Comparison of ENCODE assay signal across 9 mouse cellular contexts in the genomic region with DNA sequence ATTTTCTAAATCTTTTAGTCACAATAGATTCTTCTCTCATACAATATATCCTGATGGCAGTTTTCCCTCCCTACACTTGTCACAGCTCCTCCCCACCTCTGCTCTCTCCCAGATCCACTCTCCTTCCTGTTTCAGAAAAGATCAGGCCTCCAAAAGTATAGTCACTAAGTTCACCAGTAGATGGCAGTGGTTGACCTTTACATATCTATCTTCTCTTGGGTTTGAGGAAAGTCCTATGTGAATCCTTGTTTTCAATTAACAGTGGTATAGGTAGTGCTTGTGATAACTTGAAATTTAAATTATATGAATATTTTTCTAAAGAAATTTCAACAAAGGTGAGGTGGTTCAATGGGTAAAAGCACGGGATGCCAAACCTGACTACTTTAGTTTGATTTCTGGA. TPM values are rescaled to one million over a fixed set of nuclear protein-coding genes. Genes with fewer than 3 reads are reported as not detected.
A peak's percentile ranks its signal among the peaks of the same experiment; 100 is the strongest.
DNase-seq lines count a peak whose midpoint lies in the region; ATAC-seq and TF ChIP-seq lines count a peak whose summit lies in the region.
"Had no signal": no experiment of that assay in that cellular context is flagged by ENCODE, and none has a peak within 500 bp of the region (broad histone marks: within the 10 kb centered on the region; RNA-seq: fewer than 3 reads in every experiment).

No protein-coding gene starts in this region.

- whole genome bisulfite sequencing in intestine, postnatal 0 days: 76% methylated on average over 1 of the region's 1 CpGs

- peak; percentile 27; the same call in 1 of the 2 replicates for TF ChIP-seq CTCF in brain, embryonic 14.5 days (IDR thresholded peaks at IDR 0.05; ENCODE audit: borderline replicate concordance, extremely low read depth, insufficient read depth, insufficient read length)
- TF ChIP-seq CTCF in intestine, postnatal 0 days (IDR thresholded peaks at IDR 0.05; ENCODE audit: low read depth): peak; percentile 70

- no peak overlapping the region for H3K9ac ChIP-seq in intestine, postnatal 0 days (ENCODE audit: low read depth, low read length)
- H3K9ac ChIP-seq: liver, embryonic 13.5 days had no signal

- H3K27ac ChIP-seq in intestine, postnatal 0 days (ENCODE audit: low read depth, low read length): no peak overlapping the region
- H3K27ac ChIP-seq: liver, embryonic 13.5 days had no signal

- no peaks in the 10 kb centered on the region for H3K4me1 ChIP-seq in intestine, postnatal 0 days (replicated peaks; ENCODE audit: control insufficient read depth, insufficient read depth, low read length)
- H3K4me1 ChIP-seq: liver, embryonic 13.5 days had no signal

- no peak overlapping the region for H3K4me2 ChIP-seq in intestine, postnatal 0 days (replicated peaks; ENCODE audit: low read depth)
- H3K4me2 ChIP-seq: liver, embryonic 13.5 days had no signal

- H3K36me3 ChIP-seq in intestine, postnatal 0 days (ENCODE audit: control insufficient read depth, insufficient read depth): no peaks in the 10 kb centered on the region
- no peaks in the 10 kb centered on the region for H3K36me3 ChIP-seq in splenic B cell, adult 2 months (ENCODE audit: control insufficient read depth, insufficient read depth, low read length, poor library complexity, severe bottlenecking)
- H3K36me3 ChIP-seq: liver, embryonic 13.5 days had no signal

- no peaks in the 10 kb centered on the region for H3K9me3 ChIP-seq in intestine, postnatal 0 days (ENCODE audit: control insufficient read depth)
- H3K9me3 ChIP-seq: liver, embryonic 13.5 days had no signal

- peak; percentile 4 for DNase-seq in layer of hippocampus, adult 11-12 months (ENCODE audit: low spot score)
- no peak for DNase-seq in layer of hippocampus, postnatal 10 days (ENCODE audit: low spot score in 2 of 2)
- DNase-seq in ES-CJ7 (ENCODE audit: low read depth, low spot score): peak; percentile 39
- DNase-seq in brain, embryonic 14.5 days (ENCODE audit: low read depth): peak; percentile 70
- DNase-seq in splenic B cell, adult 2 months (ENCODE audit: low read depth, low spot score): peak; percentile 0
- DNase-seq in right cerebral cortex, postnatal 4 days: no peak
- no peak for DNase-seq in adrenal gland, postnatal 14 days
- DNase-seq: liver, embryonic 13.5 days had no signal

- no peaks in the 10 kb centered on the region for H3K27me3 ChIP-seq in intestine, postnatal 0 days (replicated peaks; ENCODE audit: control insufficient read depth, insufficient read depth, low read length)
- H3K27me3 ChIP-seq in splenic B cell, adult 2 months (ENCODE audit: control insufficient read depth, insufficient read depth, low read length, poor library complexity, severe bottlenecking): no peaks in the 10 kb centered on the region
- H3K27me3 ChIP-seq: liver, embryonic 13.5 days had no signal

- H3K4me3 ChIP-seq in intestine, postnatal 0 days (ENCODE audit: low read depth, low read length): no peak overlapping the region
- H3K4me3 ChIP-seq: liver, embryonic 13.5 days had no signal

- ATAC-seq in intestine, postnatal 0 days: no peak

- no peak for TF ChIP-seq POLR2A in brain, embryonic 14.5 days (IDR thresholded peaks at IDR 0.05; ENCODE audit: borderline replicate concordance, extremely low read depth, insufficient read depth, insufficient read length, poor library complexity, severe bottlenecking)

RNA-seq across cellular contexts. Expression of a gene that starts 29.7 kb away (rescaled TPM):
- total RNA-seq in layer of hippocampus, postnatal 10 days (2021): not detected
- polyA plus RNA-seq in brain, embryonic 14.5 days (2012; rRNA removed): not detected in 2 replicates
- polyA plus RNA-seq in intestine, postnatal 0 days (2015; fragmentation: Nextera tagmentation; extraction: Ambion mirVana): 74.9 and 83.8 TPM in 2 replicates
- not detected in 2 replicates for total RNA-seq in adrenal gland, postnatal 14 days (2021)
- polyA plus RNA-seq: liver, embryonic 13.5 days had no signal

Comparison
In these comparisons a context has a peak if more than half of its experiments do, and no peak if none do; other contexts are left out.
1. DNase-seq: peak in layer of hippocampus, adult 11-12 months (single experiment), ES-CJ7 (single experiment), brain, embryonic 14.5 days (single experiment) and splenic B cell, adult 2 months (single experiment); none in layer of hippocampus, postnatal 10 days (0 of 2), right cerebral cortex, postnatal 4 days (single experiment) and adrenal gland, postnatal 14 days (single experiment).